Mouse (Mus musculus): ENCODE results near the gene Arf5. TPM values are rescaled to one million over a fixed set of nuclear protein-coding genes. Genes with fewer than 3 reads are reported as not detected.

Gene Arf5
- 276 and 284 TPM in 2 replicates for polyA plus RNA-seq (2014; fragmentation: Nextera tagmentation; extraction: Ambion mirVana)

- Histone ChIP-seq H3K4me3 (ENCODE audit: low read depth, low read length) (peak within 1 kb of the TSS; percentile 97), H3K4me1 (replicated peaks; ENCODE audit: control insufficient read depth, insufficient read depth, low read length) (peaks cover 30% of the 10 kb centered on the region), H3K36me3 (ENCODE audit: control insufficient read depth, insufficient read depth, low read length) (peaks cover 26% of the 10 kb centered on the region), H3K27me3 (replicated peaks; ENCODE audit: control insufficient read depth, insufficient read depth, low read length) (no peaks in the 10 kb centered on the region), H3K9ac (ENCODE audit: low read length) (peak within 1 kb of the TSS; percentile 93), H3K4me2 (ENCODE audit: low read length) (peak within 1 kb of the TSS; percentile 62), H3K9me3 (ENCODE audit: control insufficient read depth, low read length) (no peaks in the 10 kb centered on the region), H3K27ac (ENCODE audit: low read depth) (peak within 1 kb of the TSS; percentile 81)
- ATAC-seq (replicated peaks; ENCODE audit: low FRiP score, low TSS enrichment, low read depth) (peak; percentile 63), DNase-seq (ENCODE audit: low spot score) (peak; percentile 98)
- under 1% methylated on average over 27 of the region's 42 CpGs for WGBS
Measured at GRCm38 (mm10) chr6:28423313-28423712, at the start of gene Arf5. Gene Arf5 (plus strand): TSS chr6:28423560.

DNA sequence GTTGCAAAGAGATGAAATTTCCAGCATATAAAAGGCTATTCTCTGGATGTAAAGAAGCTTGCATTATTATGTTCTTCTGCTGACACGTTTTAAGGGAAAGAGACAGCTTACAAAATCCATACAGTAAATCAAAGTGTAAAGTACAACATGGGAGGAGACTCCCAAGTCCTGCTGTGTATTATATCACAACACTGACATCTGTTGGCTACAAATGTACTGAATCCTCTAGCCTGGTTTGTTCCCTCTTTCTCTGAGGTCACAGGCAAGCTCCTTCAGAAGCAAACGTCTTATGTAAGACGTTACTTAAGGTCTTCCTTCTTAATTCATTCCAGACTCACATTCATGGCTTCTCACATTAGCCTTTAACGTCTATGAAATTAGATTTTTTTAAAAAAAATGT, 41.4 kb upstream of the Arf5 start:
- no peak overlapping the region for H3K4me3 ChIP-seq (ENCODE audit: low read depth, low read length)
- no peak overlapping the region for H3K27ac ChIP-seq (ENCODE audit: low read depth)
- no peaks in the 10 kb centered on the region for H3K4me1 ChIP-seq (replicated peaks; ENCODE audit: control insufficient read depth, insufficient read depth, low read length)
- no peaks in the 10 kb centered on the region for H3K9me3 ChIP-seq (ENCODE audit: control insufficient read depth, low read length)
- no peaks in the 10 kb centered on the region for H3K27me3 ChIP-seq (replicated peaks; ENCODE audit: control insufficient read depth, insufficient read depth, low read length)
- ATAC-seq (replicated peaks; ENCODE audit: low FRiP score, low TSS enrichment, low read depth) (no peak), DNase-seq (ENCODE audit: low spot score) (no peak)
- no peak overlapping the region for H3K9ac ChIP-seq (ENCODE audit: low read length)
- WGBS = 49% methylated on average over 4 of the region's 4 CpGs
- H3K36me3 ChIP-seq (ENCODE audit: control insufficient read depth, insufficient read depth, low read length) = no peaks in the 10 kb centered on the region
- no peak overlapping the region for H3K4me2 ChIP-seq (ENCODE audit: low read length)

- Histone ChIP-seq H3K36me3 (ENCODE audit: control insufficient read depth, insufficient read depth, low read length) (no peaks in the 10 kb centered on the region), H3K9ac (ENCODE audit: low read length) (no peak overlapping the region), H3K4me1 (replicated peaks; ENCODE audit: control insufficient read depth, insufficient read depth, low read length) (no peaks in the 10 kb centered on the region), H3K4me2 (ENCODE audit: low read length) (no peak overlapping the region), H3K9me3 (ENCODE audit: control insufficient read depth, low read length) (no peaks in the 10 kb centered on the region), H3K4me3 (ENCODE audit: low read depth, low read length) (no peak overlapping the region), H3K27me3 (replicated peaks; ENCODE audit: control insufficient read depth, insufficient read depth, low read length) (no peaks in the 10 kb centered on the region), H3K27ac (ENCODE audit: low read depth) (no peak overlapping the region)
- ATAC-seq (replicated peaks; ENCODE audit: low FRiP score, low TSS enrichment, low read depth) = no peak
- DNase-seq (ENCODE audit: low spot score) = no peak
- 75% methylated on average over 3 of the region's 3 CpGs for WGBS
Measured at GRCm38 (mm10) chr6:28385169-28385568, 38.2 kb upstream of the Arf5 start.

- no peak overlapping the region for H3K9ac ChIP-seq (ENCODE audit: low read length)
- no peaks in the 10 kb centered on the region for H3K9me3 ChIP-seq (ENCODE audit: control insufficient read depth, low read length)
- no peaks in the 10 kb centered on the region for H3K36me3 ChIP-seq (ENCODE audit: control insufficient read depth, insufficient read depth, low read length)
- no peaks in the 10 kb centered on the region for H3K27me3 ChIP-seq (replicated peaks; ENCODE audit: control insufficient read depth, insufficient read depth, low read length)
- ATAC-seq (replicated peaks; ENCODE audit: low FRiP score, low TSS enrichment, low read depth) (no peak), DNase-seq (ENCODE audit: low spot score) (no peak)
- no peak overlapping the region for H3K27ac ChIP-seq (ENCODE audit: low read depth)
- H3K4me3 ChIP-seq (ENCODE audit: low read depth, low read length) = no peak overlapping the region
- H3K4me2 ChIP-seq (ENCODE audit: low read length) = no peak overlapping the region
- 83% methylated on average over 3 of the region's 3 CpGs for WGBS
- no peaks in the 10 kb centered on the region for H3K4me1 ChIP-seq (replicated peaks; ENCODE audit: control insufficient read depth, insufficient read depth, low read length)
Measured at GRCm38 (mm10) chr6:28389038-28389437, 34.3 kb upstream of the Arf5 start.

GRCm38 (mm10) chr6:28396051-28396852, 27.1 kb upstream of the Arf5 start:
- Histone ChIP-seq H3K27ac (ENCODE audit: low read depth) (no peak overlapping the region), H3K4me1 (replicated peaks; ENCODE audit: control insufficient read depth, insufficient read depth, low read length) (no peaks in the 10 kb centered on the region), H3K4me2 (ENCODE audit: low read length) (peak overlapping the region; percentile 81), H3K4me3 (ENCODE audit: low read depth, low read length) (no peak overlapping the region; the same call in 1 of the 2 replicates), H3K9me3 (ENCODE audit: control insufficient read depth, low read length) (peaks cover 7% of the 10 kb centered on the region; the same call in 1 of the 2 replicates), H3K27me3 (replicated peaks; ENCODE audit: control insufficient read depth, insufficient read depth, low read length) (peaks cover 35% of the 10 kb centered on the region), H3K9ac (ENCODE audit: low read length) (no peak overlapping the region), H3K36me3 (ENCODE audit: control insufficient read depth, insufficient read depth, low read length) (no peaks in the 10 kb centered on the region)
- 35% methylated on average over 15 of the region's 15 CpGs for WGBS
- ATAC-seq (replicated peaks; ENCODE audit: low FRiP score, low TSS enrichment, low read depth) (no peak), DNase-seq (ENCODE audit: low spot score) (no peak)

DNA sequence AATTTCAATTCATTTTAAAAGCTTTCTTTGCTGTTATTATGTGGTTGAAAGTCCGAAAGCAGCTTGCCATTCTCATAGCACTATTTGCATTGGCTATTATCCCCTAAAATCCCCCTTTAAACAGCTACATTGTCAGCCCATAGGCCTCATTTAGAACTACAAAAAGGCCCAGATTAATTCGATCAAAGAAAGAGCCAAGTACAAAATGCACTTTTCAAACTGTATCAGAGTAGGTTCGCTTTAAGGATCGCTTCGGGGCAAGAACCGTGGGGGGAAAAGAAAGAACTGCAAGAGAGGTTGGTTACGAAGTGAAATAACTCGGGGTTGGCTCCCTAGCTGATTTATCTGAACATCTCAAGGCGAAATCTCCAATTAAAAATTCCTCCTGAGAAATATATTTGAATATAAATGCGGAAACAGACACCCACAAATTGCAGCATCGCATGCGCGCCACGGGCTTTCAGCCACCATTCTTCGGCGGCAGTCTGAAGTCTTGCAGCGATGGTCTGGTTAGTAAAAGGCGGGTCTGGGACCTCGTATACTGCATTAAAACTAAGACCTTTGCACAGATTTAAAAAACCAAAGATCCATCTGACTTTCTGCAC, 26.4 kb upstream of the Arf5 start:
- H3K4me2 ChIP-seq (ENCODE audit: low read length) = peak overlapping the region; percentile 81
- H3K36me3 ChIP-seq (ENCODE audit: control insufficient read depth, insufficient read depth, low read length) = no peaks in the 10 kb centered on the region
- peak; percentile 75 for DNase-seq (ENCODE audit: low spot score)
- peaks cover 35% of the 10 kb centered on the region for H3K27me3 ChIP-seq (replicated peaks; ENCODE audit: control insufficient read depth, insufficient read depth, low read length)
- H3K4me3 ChIP-seq (ENCODE audit: low read depth, low read length) = peak overlapping the region; percentile 36
- H3K27ac ChIP-seq (ENCODE audit: low read depth) = no peak overlapping the region
- H3K9me3 ChIP-seq (ENCODE audit: control insufficient read depth, low read length) = peaks cover 7% of the 10 kb centered on the region; the same call in 1 of the 2 replicates
- H3K4me1 ChIP-seq (replicated peaks; ENCODE audit: control insufficient read depth, insufficient read depth, low read length) = no peaks in the 10 kb centered on the region
- no peak overlapping the region for H3K9ac ChIP-seq (ENCODE audit: low read length)
- 5% methylated on average over 19 of the region's 19 CpGs for WGBS
- ATAC-seq (replicated peaks; ENCODE audit: low FRiP score, low TSS enrichment, low read depth) = no peak

GRCm38 (mm10) chr6:28397681-28398203, 25.6 kb upstream of the Arf5 start, which contains the start of gene Zfp800:
Gene Zfp800 (minus strand): TSS chr6:28398005.
- no peaks in the 10 kb centered on the region for H3K4me1 ChIP-seq (replicated peaks; ENCODE audit: control insufficient read depth, insufficient read depth, low read length)
- H3K9ac ChIP-seq (ENCODE audit: low read length) = peak within 1 kb of the TSS; percentile 29; the same call in 1 of the 2 replicates
- H3K27me3 ChIP-seq (replicated peaks; ENCODE audit: control insufficient read depth, insufficient read depth, low read length) = peaks cover 35% of the 10 kb centered on the region
- DNase-seq (ENCODE audit: low spot score) (peak; percentile 78), ATAC-seq (replicated peaks; ENCODE audit: low FRiP score, low TSS enrichment, low read depth) (no peak)
- peak within 1 kb of the TSS; percentile 36 for H3K4me3 ChIP-seq (ENCODE audit: low read depth, low read length)
- H3K4me2 ChIP-seq (ENCODE audit: low read length) = peak within 1 kb of the TSS; percentile 81
- no peak within 1 kb of the TSS for H3K27ac ChIP-seq (ENCODE audit: low read depth)
- H3K36me3 ChIP-seq (ENCODE audit: control insufficient read depth, insufficient read depth, low read length) = no peaks in the 10 kb centered on the region
- WGBS = 2% methylated on average over 33 of the region's 33 CpGs
- peaks cover 7% of the 10 kb centered on the region; the same call in 1 of the 2 replicates for H3K9me3 ChIP-seq (ENCODE audit: control insufficient read depth, low read length)

DNA sequence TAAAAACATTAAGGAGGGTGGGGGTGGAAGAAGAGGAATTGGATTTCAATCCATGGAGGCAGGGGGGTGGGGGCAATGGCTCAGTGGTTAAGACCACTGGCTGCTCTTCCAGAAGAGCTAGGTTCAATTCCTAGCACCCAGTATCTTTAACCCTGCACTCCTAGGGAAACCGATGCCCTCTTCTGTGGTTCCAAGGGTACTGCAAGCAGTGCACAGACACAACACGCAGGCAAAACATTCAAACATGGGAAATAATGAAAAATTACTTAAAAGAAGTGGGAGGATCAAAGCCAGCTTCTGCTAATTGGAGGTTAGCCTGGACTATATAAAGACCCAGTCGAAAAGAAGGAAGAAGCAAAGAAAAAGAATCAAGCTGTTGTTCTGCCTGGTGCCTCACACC, 24.6 kb upstream of the Arf5 start:
- peaks cover 7% of the 10 kb centered on the region; the same call in 1 of the 2 replicates for H3K9me3 ChIP-seq (ENCODE audit: control insufficient read depth, low read length)
- DNase-seq (ENCODE audit: low spot score) = no peak
- H3K36me3 ChIP-seq (ENCODE audit: control insufficient read depth, insufficient read depth, low read length) = no peaks in the 10 kb centered on the region
- peaks cover 35% of the 10 kb centered on the region for H3K27me3 ChIP-seq (replicated peaks; ENCODE audit: control insufficient read depth, insufficient read depth, low read length)
- no peak overlapping the region for H3K27ac ChIP-seq (ENCODE audit: low read depth)
- H3K4me3 ChIP-seq (ENCODE audit: low read depth, low read length) = no peak overlapping the region
- 86% methylated on average over 3 of the region's 3 CpGs for WGBS
- no peak for ATAC-seq (replicated peaks; ENCODE audit: low FRiP score, low TSS enrichment, low read depth)
- no peak overlapping the region for H3K4me2 ChIP-seq (ENCODE audit: low read length)
- H3K9ac ChIP-seq (ENCODE audit: low read length) = no peak overlapping the region
- no peaks in the 10 kb centered on the region for H3K4me1 ChIP-seq (replicated peaks; ENCODE audit: control insufficient read depth, insufficient read depth, low read length)

Measured in intestine, embryonic 14.5 days (tissue).